Mouse (Mus musculus) thymus, adult 2 months (tissue): ENCODE measurements around the gene Snrpe.

Source experiments
- CTCF ChIP-seq: fragments of 200-500 bp; IDR thresholded peaks from 2 replicates; pipeline ENCODE4 v1.5.1; 2012; ENCODE audit warnings: mild to moderate bottlenecking, control low read depth, low read length, moderate library complexity, borderline replicate concordance; ENCODE audit not compliant: control insufficient read depth, poor library complexity, insufficient read depth; ENCODE audit errors: extremely low read depth
- POLR2A ChIP-seq: fragments of 200-500 bp; IDR thresholded peaks from 2 replicates; pipeline ENCODE4 v1.6.1; 2012; ENCODE audit warnings: mild to moderate bottlenecking, low read length, control low read depth, moderate library complexity; ENCODE audit not compliant: control insufficient read depth, poor library complexity, insufficient read depth; ENCODE audit errors: extremely low read depth

- TF ChIP-seq CTCF = no peak
- no peak for TF ChIP-seq POLR2A
Observed at GRCm38 (mm10) chr1:133632168-133632567, 22.1 kb upstream of the Snrpe start.
